Mouse (Mus musculus) liver, embryonic 11.5 days (tissue): ENCODE measurements around the gene Urm1. TPM values are rescaled to one million over a fixed set of nuclear protein-coding genes. Genes with fewer than 3 reads are reported as not detected.

ENCODE experiments used
- ATAC-seq: fragments of 200-750 bp; cut with Nextera tagmentation; replicated peaks from 2 replicates; pipeline ENCODE4 v1.8.0; 2017; ENCODE audit warnings: moderate number of reproducible peaks, mild to moderate bottlenecking, moderate TSS enrichment, moderate library complexity; ENCODE audit not compliant: low FRiP score
- DNase-seq: peaks from one replicate; pipeline ENCODE4 v3.0.0-alpha.2; 2017; ENCODE audit warnings: low spot score
- H3K27ac ChIP-seq: fragments of 300-500 bp; sonication (generic); 2 replicates; pipeline ENCODE4 v1.5.1; 2014; ENCODE audit warnings: mild to moderate bottlenecking, low read depth, low read length, control low read depth
- H3K27me3 ChIP-seq: fragments of 300-500 bp; sonication (generic); replicated peaks from 2 replicates; pipeline ENCODE4 v1.6.1; 2014; ENCODE audit warnings: low read length, mixed read lengths; ENCODE audit not compliant: control insufficient read depth, insufficient read depth
- H3K36me3 ChIP-seq: fragments of 300-500 bp; sonication (generic); 2 replicates; pipeline ENCODE4 v1.6.1; 2014; ENCODE audit warnings: mild to moderate bottlenecking, low read length, moderate library complexity, mixed read lengths; ENCODE audit not compliant: control insufficient read depth, insufficient read depth
- H3K4me1 ChIP-seq: fragments of 300-500 bp; sonication (generic); replicated peaks from 2 replicates; pipeline ENCODE4 v1.6.1; 2014; ENCODE audit warnings: low read length, mixed read lengths; ENCODE audit not compliant: control insufficient read depth, insufficient read depth
- H3K4me2 ChIP-seq: fragments of 300-500 bp; sonication (generic); 2 replicates; pipeline ENCODE4 v1.6.1; 2014; ENCODE audit warnings: mild to moderate bottlenecking, control low read depth, moderate library complexity
- H3K4me3 ChIP-seq: fragments of 300-500 bp; sonication (generic); 2 replicates; pipeline ENCODE4 v1.5.1; 2014; ENCODE audit warnings: low read depth, low read length, control low read depth
- H3K9ac ChIP-seq: fragments of 300-500 bp; sonication (generic); 2 replicates; pipeline ENCODE4 v1.6.1; 2014; ENCODE audit warnings: low read depth, low read length, control low read depth
- H3K9me3 ChIP-seq: fragments of 300-500 bp; sonication (generic); 2 replicates; pipeline ENCODE4 v1.6.1; 2016; ENCODE audit warnings: low read length, inconsistent platforms, mixed read lengths; ENCODE audit not compliant: control insufficient read depth
- WGBS: fragments of 180-500 bp; shearing (Covaris S2); extraction: QIAGEN DNeasy Blood & Tissue Kit; methylation state at CpG from one replicate; pipeline ENCODE4 v1.1.7; 2014; 5-methylcytosine and 5-hydroxymethylcytosine counted together
- polyA plus RNA-seq: library from polyadenylated mRNA; unstranded; fragments of >200 nt; fragmentation: Nextera tagmentation; extraction: Ambion mirVana; gene quantifications from 2 replicates; pipeline ENCODE4 v1.2.1, GENCODE M21; 2014

The Urm1 gene
- polyA plus RNA-seq, 1 experiment from 2014 or later, result 21.1 TPM

DNA sequence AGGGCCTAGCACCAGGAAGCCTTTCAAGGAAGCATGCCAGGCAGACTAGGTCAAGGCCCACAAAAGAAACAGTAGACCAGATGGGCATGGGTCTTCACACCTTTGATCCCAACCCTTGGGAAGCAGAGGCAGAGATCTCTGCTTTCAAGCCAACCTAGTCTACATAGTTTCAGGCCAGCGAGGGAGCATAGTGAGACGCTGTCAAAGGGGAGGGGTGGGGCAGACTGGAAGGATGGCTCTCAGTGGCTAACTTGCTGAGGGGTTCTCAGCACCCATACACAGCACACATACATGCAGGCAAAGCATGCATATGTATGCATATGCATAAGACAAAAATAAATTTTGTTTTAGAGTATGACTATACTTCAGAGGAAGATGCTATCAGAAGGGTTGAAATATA is 512 bp upstream of the Urm1 start:
- 32% methylated on average over 2 of the region's 2 CpGs for WGBS
- Histone ChIP-seq H3K27ac (peak overlapping the region; percentile 88; the same call in 1 of the 2 replicates), H3K4me2 (peak overlapping the region; percentile 95), H3K36me3 (no peaks in the 10 kb centered on the region), H3K4me1 (peaks cover 13% of the 10 kb centered on the region), H3K9me3 (no peaks in the 10 kb centered on the region), H3K27me3 (no peaks in the 10 kb centered on the region), H3K4me3 (no peak overlapping the region), H3K9ac (no peak overlapping the region)
- DNase-seq (no peak), ATAC-seq (no peak)

DNA sequence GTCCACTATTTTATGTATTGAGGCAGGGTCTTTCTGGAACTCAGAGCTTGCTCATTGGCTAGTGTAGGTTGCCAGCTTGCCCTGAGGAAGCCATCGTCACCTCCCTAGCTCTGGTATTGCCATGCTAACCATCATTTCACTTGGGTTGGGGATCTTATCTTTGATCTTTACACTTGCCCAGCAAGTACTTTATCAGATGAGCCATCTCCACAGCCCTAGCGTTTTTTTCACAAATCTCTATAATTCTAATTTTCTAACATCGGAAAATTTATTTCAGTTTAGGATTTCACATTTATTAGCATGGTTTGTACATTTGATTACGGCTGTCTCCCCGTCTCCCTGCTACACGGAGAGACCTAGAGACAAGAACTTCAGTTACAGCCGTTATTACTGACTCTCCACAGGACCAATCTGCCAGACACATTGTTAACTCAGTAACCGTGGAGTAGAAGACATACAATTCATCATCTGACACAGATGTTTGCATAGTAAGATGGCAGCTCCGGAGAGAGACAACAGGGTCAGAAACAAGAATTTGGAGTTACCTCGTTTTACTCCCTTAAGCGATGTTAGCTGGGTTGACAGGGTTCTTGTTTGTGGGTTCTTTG is 6.5 kb downstream of the Urm1 start:
- Histone ChIP-seq H3K4me3 (peak overlapping the region; percentile 97), H3K27ac (peak overlapping the region; percentile 89), H3K4me2 (peak overlapping the region; percentile 83), H3K9ac (peak overlapping the region; percentile 84), H3K4me1 (peaks cover 15% of the 10 kb centered on the region), H3K9me3 (no peaks in the 10 kb centered on the region), H3K36me3 (no peaks in the 10 kb centered on the region), H3K27me3 (no peaks in the 10 kb centered on the region)
- DNase-seq (no peak), ATAC-seq (peak; percentile 20)
- WGBS, result 12% methylated on average over 11 of the region's 11 CpGs

GRCm38 (mm10) chr2:29826926-29827708 is 7.2 kb downstream of the Urm1 start:
- Histone ChIP-seq H3K4me3 (peak overlapping the region; percentile 97), H3K27me3 (no peaks in the 10 kb centered on the region), H3K9me3 (no peaks in the 10 kb centered on the region), H3K36me3 (no peaks in the 10 kb centered on the region), H3K4me1 (peaks cover 15% of the 10 kb centered on the region), H3K4me2 (peak overlapping the region; percentile 83), H3K27ac (peak overlapping the region; percentile 89), H3K9ac (peak overlapping the region; percentile 84)
- DNase-seq (peak; percentile 95), ATAC-seq (peak; percentile 98)
- WGBS, result under 1% methylated on average over 48 of the region's 48 CpGs

DNA sequence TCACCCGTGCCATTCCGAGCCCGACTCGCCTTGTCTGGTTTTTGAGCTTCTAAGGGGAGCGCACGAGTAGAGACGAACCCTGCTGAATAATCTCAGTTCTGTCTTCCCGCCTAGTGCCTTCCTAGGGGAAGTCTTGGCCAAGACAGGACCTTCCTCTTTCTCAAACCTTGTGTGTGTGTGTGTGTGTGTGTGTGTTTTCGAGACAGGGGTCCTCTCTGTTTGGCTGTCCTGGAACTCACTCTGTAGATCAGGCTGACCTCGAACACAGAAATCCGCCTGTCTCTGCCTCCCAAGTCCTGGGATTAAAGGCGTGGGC is 7.8 kb downstream of the Urm1 start:
- Histone ChIP-seq H3K4me2 (peak overlapping the region; percentile 73), H3K9me3 (no peaks in the 10 kb centered on the region), H3K4me3 (peak overlapping the region; percentile 97), H3K36me3 (no peaks in the 10 kb centered on the region), H3K27ac (peak overlapping the region; percentile 49; the same call in 1 of the 2 replicates), H3K4me1 (peaks cover 15% of the 10 kb centered on the region), H3K27me3 (no peaks in the 10 kb centered on the region), H3K9ac (peak overlapping the region; percentile 84)
- WGBS, result 2% methylated on average over 12 of the region's 12 CpGs
- DNase-seq, result no peak
- no peak for ATAC-seq

DNA sequence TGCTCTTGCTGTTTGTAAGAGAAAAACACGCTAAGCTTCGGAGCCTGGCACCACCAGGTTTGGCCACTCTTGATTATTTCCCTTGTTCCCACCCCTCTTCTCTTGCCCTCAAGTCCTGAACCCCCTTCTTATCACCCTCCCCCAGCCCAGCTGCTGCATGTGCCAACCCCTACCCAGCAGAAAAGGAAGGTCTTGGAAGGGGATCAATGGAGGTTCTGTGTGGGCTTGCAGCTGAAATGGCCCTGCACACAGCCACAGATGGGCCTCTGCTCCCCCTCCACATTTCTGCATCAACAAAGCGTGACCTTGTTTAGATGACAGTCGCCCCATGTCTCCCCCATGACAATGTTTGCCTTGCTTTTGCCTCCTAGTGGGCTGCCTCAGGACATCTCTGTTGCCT is 11.2 kb downstream of the Urm1 start:
- Histone ChIP-seq H3K4me3 (no peak overlapping the region), H3K27me3 (no peaks in the 10 kb centered on the region), H3K36me3 (peaks cover 3% of the 10 kb centered on the region; the same call in 1 of the 2 replicates), H3K9me3 (no peaks in the 10 kb centered on the region), H3K27ac (no peak overlapping the region), H3K9ac (no peak overlapping the region), H3K4me1 (peaks cover 13% of the 10 kb centered on the region), H3K4me2 (no peak overlapping the region)
- ATAC-seq (no peak), DNase-seq (no peak)
- 89% methylated on average over 4 of the region's 4 CpGs for WGBS

GRCm38 (mm10) chr2:29833796-29834195 is 13.9 kb downstream of the Urm1 start:
- peaks cover 2% of the 10 kb centered on the region for H3K4me1 ChIP-seq
- H3K9ac ChIP-seq, result no peak overlapping the region
- H3K4me2 ChIP-seq, result no peak overlapping the region
- H3K27ac ChIP-seq, result no peak overlapping the region
- H3K9me3 ChIP-seq, result no peaks in the 10 kb centered on the region
- ATAC-seq (no peak), DNase-seq (no peak)
- WGBS, result 87% methylated on average over 5 of the region's 5 CpGs
- H3K36me3 ChIP-seq, result peaks cover 5% of the 10 kb centered on the region; the same call in 1 of the 2 replicates
- no peak overlapping the region for H3K4me3 ChIP-seq
- no peaks in the 10 kb centered on the region for H3K27me3 ChIP-seq

DNA sequence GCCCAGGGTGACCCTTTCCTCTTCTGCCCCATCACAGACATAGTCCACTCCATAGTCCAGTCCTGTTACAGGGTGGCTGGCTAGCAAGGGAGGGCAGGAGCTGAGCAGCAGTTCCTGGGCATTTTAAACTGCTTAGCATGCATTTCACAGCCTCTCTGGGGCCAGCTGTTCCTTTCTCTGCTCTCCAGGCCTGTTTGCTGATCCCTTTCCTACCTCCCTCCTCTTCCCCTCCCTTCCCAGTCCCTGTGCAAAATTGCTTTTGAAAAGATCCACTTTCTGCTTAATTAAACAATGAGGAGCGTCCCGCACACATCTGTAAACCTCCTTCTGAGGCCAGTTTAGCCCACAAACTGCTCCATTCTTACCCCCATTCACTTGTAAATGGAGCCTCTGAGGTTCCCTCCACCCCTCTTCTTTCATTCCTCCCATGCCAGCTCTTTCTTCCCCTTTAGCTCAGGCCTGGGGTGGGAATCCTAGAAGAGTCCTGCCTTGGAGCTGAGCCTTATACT is 15.6 kb downstream of the Urm1 start:
- H3K36me3 ChIP-seq, result peaks cover 5% of the 10 kb centered on the region; the same call in 1 of the 2 replicates
- no peak overlapping the region for H3K4me2 ChIP-seq
- ATAC-seq, result no peak
- no peaks in the 10 kb centered on the region for H3K9me3 ChIP-seq
- no peak overlapping the region for H3K27ac ChIP-seq
- no peak overlapping the region for H3K9ac ChIP-seq
- 87% methylated on average over 2 of the region's 2 CpGs for WGBS
- DNase-seq, result no peak
- no peaks in the 10 kb centered on the region for H3K27me3 ChIP-seq
- H3K4me1 ChIP-seq, result no peaks in the 10 kb centered on the region
- H3K4me3 ChIP-seq, result no peak overlapping the region

- no peak overlapping the region for H3K4me2 ChIP-seq
- ATAC-seq, result no peak
- DNase-seq, result no peak
- no peak overlapping the region for H3K9ac ChIP-seq
- no peak overlapping the region for H3K27ac ChIP-seq
- H3K36me3 ChIP-seq, result peaks cover 10% of the 10 kb centered on the region
- no peaks in the 10 kb centered on the region for H3K4me1 ChIP-seq
- no peaks in the 10 kb centered on the region for H3K9me3 ChIP-seq
- H3K4me3 ChIP-seq, result no peak overlapping the region
- peaks cover 12% of the 10 kb centered on the region for H3K27me3 ChIP-seq
- 49% methylated on average over 4 of the region's 4 CpGs for WGBS
Observed at GRCm38 (mm10) chr2:29839460-29839859, 19.6 kb downstream of the Urm1 start.
